Mouse (Mus musculus) kidney, adult 2 months (tissue): Measurements from ENCODE around the gene Gm49395. TPM values are rescaled to one million over a fixed set of nuclear protein-coding genes. Genes with fewer than 3 reads are reported as not detected.
A peak's percentile ranks its signal among the peaks of the same experiment; 100 is the strongest.

ENCODE experiments used
- DNase-seq: peaks from one replicate; pipeline ENCODE4 v3.0.0; 2021
- H3K27ac ChIP-seq: fragments of 200-500 bp; 2 replicates; pipeline ENCODE4 v1.5.1; 2012; ENCODE audit warnings: low read depth, low read length, control low read depth, inconsistent platforms; ENCODE audit not compliant: insufficient read depth
- H3K27me3 ChIP-seq: fragments of 200-500 bp; replicated peaks from 2 replicates; pipeline ENCODE4 v1.6.1; 2012; ENCODE audit warnings: mild to moderate bottlenecking, moderate library complexity, low read length, inconsistent platforms; ENCODE audit not compliant: control insufficient read depth, insufficient read depth
- H3K36me3 ChIP-seq: fragments of 200-500 bp; 2 replicates; pipeline ENCODE4 v1.6.1; 2012; ENCODE audit warnings: mild to moderate bottlenecking, moderate library complexity, low read length, inconsistent platforms; ENCODE audit not compliant: control insufficient read depth, insufficient read depth
- H3K4me1 ChIP-seq: fragments of 200-500 bp; 2 replicates; pipeline ENCODE4 v1.6.1; 2011; ENCODE audit warnings: low read length; ENCODE audit not compliant: control insufficient read depth, insufficient read depth
- H3K4me3 ChIP-seq: fragments of 200-500 bp; 2 replicates; pipeline ENCODE4 v1.5.1; 2011; ENCODE audit warnings: mild to moderate bottlenecking, low read depth, low read length, control low read depth; ENCODE audit not compliant: insufficient read depth
- CTCF ChIP-seq: fragments of 200-500 bp; conservative IDR thresholded peaks from 2 replicates; pipeline ENCODE4 v1.5.1; 2011; ENCODE audit warnings: low read depth, mild to moderate bottlenecking, control low read depth, low read length, moderate library complexity, mixed read lengths; ENCODE audit not compliant: insufficient read depth, insufficient read length
- POLR2A ChIP-seq: fragments of 200-500 bp; IDR thresholded peaks from one replicate; pipeline ENCODE4 v1.6.1; 2011; ENCODE audit warnings: low read depth, low read length, control low read depth
- WGBS: fragments of 180-500 bp; shearing (Covaris S2); methylation state at CpG from one replicate; pipeline ENCODE4 v1.1.7; 2018; 5-methylcytosine and 5-hydroxymethylcytosine counted together
- polyA plus RNA-seq: library from polyadenylated mRNA; depleted of rRNA; stranded (reverse); fragments of >200 nt; gene quantifications from 2 replicates; pipeline ENCODE4 v1.2.3, GENCODE M21; 2012

The Gm49395 gene
- polyA plus RNA-seq, 1 experiment, result 3.8 TPM

DNA sequence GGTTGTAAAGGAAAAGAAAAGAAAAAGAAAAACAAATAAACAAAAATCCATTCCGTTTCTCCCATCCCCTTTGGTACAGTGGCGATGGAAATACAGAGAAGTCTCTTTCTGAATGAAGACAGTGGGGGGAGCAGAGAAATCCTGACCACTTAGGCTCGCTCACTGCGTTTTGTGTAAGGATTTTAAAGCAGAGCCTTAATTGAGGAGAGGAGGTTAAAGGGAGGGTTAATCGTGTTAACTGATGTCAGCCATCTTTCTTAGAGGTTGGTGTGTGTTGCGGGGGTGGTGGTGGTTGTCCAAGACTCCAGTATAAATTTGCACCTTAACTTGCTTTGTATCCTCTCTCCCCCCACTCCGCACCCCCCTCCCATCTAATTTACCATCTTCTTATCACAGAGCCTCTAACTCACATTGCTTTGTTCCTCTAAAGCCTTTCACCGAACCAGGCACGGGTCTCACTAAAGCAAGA, 10.7 kb downstream of the Gm49395 start:
- 28% methylated on average over 9 of the region's 9 CpGs for WGBS
- Histone ChIP-seq H3K36me3 (peaks cover 5% of the 10 kb centered on the region), H3K27ac (peak overlapping the region; percentile 96), H3K4me3 (peak overlapping the region; percentile 19), H3K27me3 (no peaks in the 10 kb centered on the region), H3K4me1 (peaks cover 23% of the 10 kb centered on the region)
- no peak for TF ChIP-seq POLR2A
- no peak for DNase-seq

DNA sequence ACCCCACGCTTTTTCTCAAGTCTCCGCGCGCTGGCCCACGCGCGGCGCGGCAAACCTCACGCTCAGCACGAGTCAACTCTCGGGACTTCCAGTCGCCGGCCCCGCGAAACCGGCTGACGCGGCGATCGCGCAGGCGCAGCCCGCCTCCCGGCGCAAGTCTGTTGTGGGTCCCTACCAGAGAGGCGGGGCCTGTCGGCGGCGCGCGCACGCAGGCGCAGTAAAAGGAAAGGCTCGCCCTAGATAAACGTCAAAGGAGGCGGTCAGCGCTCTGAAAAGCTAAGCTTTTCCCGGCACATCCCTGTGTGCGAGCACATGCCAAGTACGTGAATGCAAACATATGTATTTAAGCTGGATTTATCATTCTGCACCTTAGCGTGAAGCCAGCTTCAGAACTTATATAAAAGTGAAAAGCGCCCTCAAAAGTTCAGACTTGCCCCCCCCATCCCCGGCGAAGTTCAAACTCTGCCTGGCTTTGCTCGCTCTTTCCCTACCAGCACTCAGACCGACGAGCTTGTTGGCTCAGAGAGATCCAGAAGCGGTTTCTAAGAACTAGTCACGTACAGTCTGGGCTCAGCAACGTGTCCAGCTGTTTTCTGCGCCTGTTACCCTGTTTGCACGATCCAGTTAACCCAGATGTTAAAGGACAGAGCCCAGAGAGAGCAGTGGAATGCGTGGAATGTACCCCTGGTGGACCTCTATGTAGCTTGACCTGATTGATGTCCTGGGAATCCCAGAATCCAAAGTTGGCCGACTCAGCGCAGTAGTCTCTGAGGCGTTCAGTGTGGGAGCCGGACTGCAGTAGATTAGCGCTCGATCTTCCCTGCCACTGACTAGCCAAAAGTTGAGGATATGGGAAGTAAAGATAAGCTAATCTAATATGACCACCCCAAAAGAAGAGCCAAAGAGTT, 11.4 kb downstream of the Gm49395 start, which contains the start of gene Pelo:
Pelo (minus strand) TSS at position 118 of the 908 bp plus-strand sequence.
- TF ChIP-seq POLR2A (no peak), CTCF (0 out of 2 replicates have a peak, but pooled peaks have one; percentile 13)
- no peaks in the 10 kb centered on the region for H3K27me3 ChIP-seq
- peak within 1 kb of the TSS; percentile 64 for H3K4me3 ChIP-seq
- DNase-seq, result peak; percentile 98
- peaks cover 5% of the 10 kb centered on the region for H3K36me3 ChIP-seq
- H3K27ac ChIP-seq, result peak within 1 kb of the TSS; percentile 96
- WGBS, result under 1% methylated on average over 60 of the region's 60 CpGs
- H3K4me1 ChIP-seq, result peaks cover 20% of the 10 kb centered on the region

DNA sequence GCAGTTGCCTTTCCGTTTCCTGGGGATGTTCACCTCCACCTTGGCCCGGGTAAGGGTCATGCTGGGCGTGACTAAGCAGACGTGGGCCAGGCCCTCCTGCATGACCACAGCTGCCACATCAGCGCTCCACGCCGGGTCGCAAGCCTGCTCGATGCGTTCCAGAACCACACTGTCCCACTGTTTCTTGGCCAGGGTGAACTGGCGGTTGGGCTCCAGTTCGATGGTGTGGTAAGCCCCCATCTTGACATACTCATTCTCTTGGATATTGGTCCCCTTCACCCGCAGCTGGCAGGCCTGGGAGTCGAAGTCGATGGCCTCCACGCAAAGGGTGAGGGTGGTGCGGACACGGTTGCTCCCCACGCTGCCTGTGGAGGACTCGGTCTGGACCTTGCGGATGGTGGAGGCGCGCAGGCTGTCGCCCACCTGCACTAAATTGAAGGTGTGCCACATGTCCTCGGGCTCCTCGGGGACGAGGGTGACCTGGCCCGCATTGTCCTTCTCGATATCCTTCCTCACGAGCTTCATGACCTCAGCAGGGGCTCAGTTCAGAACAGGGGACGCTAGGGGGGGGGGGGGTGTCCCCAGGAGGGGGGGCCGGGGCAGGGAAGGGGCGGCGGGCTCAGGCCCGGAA, 12.2 kb downstream of the Gm49395 start:
- peak; percentile 80 for DNase-seq
- Histone ChIP-seq H3K4me1 (peaks cover 17% of the 10 kb centered on the region; the same call in 1 of the 2 replicates), H3K4me3 (peak overlapping the region; percentile 64), H3K36me3 (peaks cover 5% of the 10 kb centered on the region), H3K27me3 (no peaks in the 10 kb centered on the region), H3K27ac (peak overlapping the region; percentile 66)
- TF ChIP-seq CTCF (no peak), POLR2A (peak; percentile 17)
- under 1% methylated on average over 35 of the region's 35 CpGs for WGBS

DNA sequence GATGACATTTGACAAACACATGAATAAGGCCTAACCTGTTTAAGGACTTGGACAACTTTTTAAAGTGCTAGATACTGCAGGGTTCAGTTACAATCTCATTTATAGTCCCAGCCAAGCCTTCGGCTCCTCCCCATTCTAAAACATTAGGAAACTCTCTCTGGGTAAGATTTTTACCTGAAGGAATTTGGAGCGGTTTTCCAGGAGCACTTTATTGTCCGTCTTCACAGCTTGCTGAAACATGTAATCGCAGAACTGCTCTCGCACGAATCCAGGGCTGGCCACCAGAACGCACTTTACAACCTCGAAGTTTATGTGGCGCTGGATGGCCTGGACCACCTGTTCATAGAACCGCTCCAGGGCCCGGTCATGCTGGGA, 12.7 kb downstream of the Gm49395 start:
- no peak for DNase-seq
- Histone ChIP-seq H3K27me3 (no peaks in the 10 kb centered on the region), H3K27ac (peak overlapping the region; percentile 66), H3K4me3 (peak overlapping the region; percentile 64), H3K36me3 (peaks cover 5% of the 10 kb centered on the region), H3K4me1 (peaks cover 17% of the 10 kb centered on the region; the same call in 1 of the 2 replicates)
- TF ChIP-seq POLR2A, result no peak
- TF ChIP-seq CTCF, result no peak
- 16% methylated on average over 11 of the region's 11 CpGs for WGBS

DNA sequence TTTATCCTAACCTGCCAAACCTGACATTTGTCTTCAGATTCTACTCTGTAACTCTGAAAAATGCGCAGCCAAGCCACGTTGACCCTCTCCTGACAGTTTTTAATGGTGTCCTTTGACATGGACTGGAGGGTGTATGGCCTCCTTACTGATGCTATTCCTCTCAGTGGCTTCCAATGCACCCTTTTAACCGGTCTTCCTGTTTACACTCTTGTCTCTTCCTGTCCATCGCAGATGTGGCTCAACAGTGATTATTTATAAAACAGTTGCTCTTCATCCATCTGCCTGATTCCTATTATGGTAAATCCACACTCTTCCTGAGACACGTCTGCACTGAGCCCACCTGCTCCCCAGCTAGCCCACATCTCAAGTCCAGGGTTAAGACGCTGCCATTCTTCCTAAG, 15.7 kb downstream of the Gm49395 start:
- no peaks in the 10 kb centered on the region for H3K27me3 ChIP-seq
- TF ChIP-seq CTCF (no peak), POLR2A (no peak)
- H3K36me3 ChIP-seq, result peaks cover 6% of the 10 kb centered on the region
- H3K4me1 ChIP-seq, result peaks cover 11% of the 10 kb centered on the region; the same call in 1 of the 2 replicates
- H3K27ac ChIP-seq, result peak overlapping the region; percentile 47; the same call in 1 of the 2 replicates
- DNase-seq, result peak; percentile 49
- WGBS, result 64% methylated on average over 6 of the region's 6 CpGs
- no peak overlapping the region for H3K4me3 ChIP-seq

DNA sequence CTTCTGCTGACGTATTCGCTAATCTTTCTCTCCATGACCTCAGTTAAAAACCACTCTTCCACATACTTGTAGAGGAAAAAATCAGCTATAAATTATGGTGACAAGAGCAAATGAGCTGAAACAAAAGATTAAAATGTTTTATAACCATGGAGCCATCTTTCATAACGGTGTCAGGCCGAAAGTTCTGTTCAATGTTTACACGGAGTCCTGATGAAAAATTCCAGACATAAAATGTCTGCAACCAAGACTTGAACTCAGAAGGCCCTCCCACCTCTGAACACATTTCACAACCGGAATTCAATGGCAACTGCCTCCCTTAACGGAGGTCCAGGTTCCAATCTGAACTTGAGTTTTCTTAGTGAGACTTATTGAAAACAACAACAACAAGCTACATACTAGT, 19.4 kb downstream of the Gm49395 start:
- H3K4me3 ChIP-seq, result no peak overlapping the region
- no peaks in the 10 kb centered on the region for H3K27me3 ChIP-seq
- peaks cover 16% of the 10 kb centered on the region for H3K4me1 ChIP-seq
- TF ChIP-seq CTCF, result no peak
- TF ChIP-seq POLR2A, result no peak
- peak overlapping the region; percentile 80; the same call in 1 of the 2 replicates for H3K27ac ChIP-seq
- 57% methylated on average over 7 of the region's 7 CpGs for WGBS
- peak; percentile 59 for DNase-seq
- H3K36me3 ChIP-seq, result peaks cover 1% of the 10 kb centered on the region; the same call in 1 of the 2 replicates
